Mouse (Mus musculus) midbrain, embryonic 11.5 days (tissue): ENCODE results near the gene Rcan2. TPM values are rescaled to one million over a fixed set of nuclear protein-coding genes. Genes with fewer than 3 reads are reported as not detected.
A peak's percentile ranks its signal among the peaks of the same experiment; 100 is the strongest.
"Not testable (repeated sequence)": the region's sequence is repeated elsewhere in the genome, so short reads cannot be mapped to it uniquely, and the experiment has no call there.

Source experiments
- ATAC-seq: fragments of 200-750 bp; cut with Nextera tagmentation; 2 replicates; pipeline ENCODE4 v1.8.0; 2017; ENCODE audit warnings: moderate TSS enrichment, moderate library complexity; ENCODE audit not compliant: low FRiP score
- DNase-seq: peaks from one replicate; pipeline ENCODE4 v3.0.0; 2015; ENCODE audit warnings: low spot score; ENCODE audit errors: missing footprints
- H3K27ac ChIP-seq: fragments of 300-500 bp; sonication (generic); 2 replicates; pipeline ENCODE4 v1.5.1; 2014; ENCODE audit warnings: low read depth, low read length
- H3K27me3 ChIP-seq: fragments of 300-500 bp; sonication (generic); 2 replicates; pipeline ENCODE4 v1.6.1; 2014; ENCODE audit warnings: mild to moderate bottlenecking, low read length, moderate library complexity, mixed read lengths; ENCODE audit not compliant: control insufficient read depth, insufficient read depth
- H3K36me3 ChIP-seq: fragments of 300-500 bp; sonication (generic); 2 replicates; pipeline ENCODE4 v1.6.1; 2014; ENCODE audit warnings: mild to moderate bottlenecking, low read length, moderate library complexity, mixed read lengths; ENCODE audit not compliant: control insufficient read depth, insufficient read depth
- H3K4me1 ChIP-seq: fragments of 300-500 bp; sonication (generic); 2 replicates; pipeline ENCODE4 v1.6.1; 2014; ENCODE audit warnings: low read length; ENCODE audit not compliant: control insufficient read depth, insufficient read depth
- H3K4me2 ChIP-seq: fragments of 300-500 bp; sonication (generic); 2 replicates; pipeline ENCODE4 v1.6.1; 2014; ENCODE audit warnings: mild to moderate bottlenecking, moderate library complexity
- H3K4me3 ChIP-seq: fragments of 300-500 bp; sonication (generic); 2 replicates; pipeline ENCODE4 v1.5.1; 2014; ENCODE audit warnings: low read depth, low read length
- H3K9ac ChIP-seq: fragments of 300-500 bp; sonication (generic); 2 replicates; pipeline ENCODE4 v1.6.1; 2014; ENCODE audit warnings: low read length
- H3K9me3 ChIP-seq: fragments of 300-500 bp; sonication (generic); 2 replicates; pipeline ENCODE4 v1.6.1; 2016; ENCODE audit warnings: low read length; ENCODE audit not compliant: control insufficient read depth
- WGBS: fragments of 180-500 bp; shearing (Covaris S2); extraction: QIAGEN DNeasy Blood & Tissue Kit; methylation state at CpG from one replicate; pipeline ENCODE4 v1.1.7; 2014; 5-methylcytosine and 5-hydroxymethylcytosine counted together
- polyA plus RNA-seq: library from polyadenylated mRNA; unstranded; fragments of >200 nt; fragmentation: Nextera tagmentation; extraction: Ambion mirVana; gene quantifications from 2 replicates; pipeline ENCODE4 v1.2.1, GENCODE M21; 2014

The Rcan2 gene
- polyA plus RNA-seq, 1 experiment from 2014 or later = 9.0 TPM

DNA sequence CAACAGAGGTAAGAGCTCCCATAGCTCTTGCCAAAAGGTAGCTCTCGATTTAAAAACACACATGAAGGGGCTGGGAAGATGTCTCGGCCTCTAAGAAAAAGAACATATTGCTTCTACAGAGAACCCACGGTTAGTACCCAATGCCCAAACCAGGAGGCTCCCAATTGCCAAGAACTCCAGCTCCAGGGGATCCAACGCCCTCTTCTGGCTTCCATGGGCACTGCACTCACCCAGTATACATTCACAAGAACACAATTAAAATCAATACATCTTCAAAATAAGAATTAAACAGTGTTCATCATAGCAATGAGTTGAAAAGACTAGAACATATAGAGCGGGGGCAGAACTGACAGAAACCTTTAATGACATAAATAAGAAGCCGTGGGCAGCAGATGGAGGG, 17.2 kb downstream of the Rcan2 start:
- no peak overlapping the region for H3K4me2 ChIP-seq
- DNase-seq (no peak), ATAC-seq (no peak)
- H3K4me1 ChIP-seq = no peaks in the 10 kb centered on the region
- H3K9ac ChIP-seq = no peak overlapping the region
- H3K4me3 ChIP-seq = no peak overlapping the region
- no peak overlapping the region for H3K27ac ChIP-seq
- 76% methylated on average over 6 of the region's 6 CpGs for WGBS
- H3K36me3 ChIP-seq = no peaks in the 10 kb centered on the region
- no peaks in the 10 kb centered on the region for H3K9me3 ChIP-seq
- H3K27me3 ChIP-seq = no peaks in the 10 kb centered on the region

DNA sequence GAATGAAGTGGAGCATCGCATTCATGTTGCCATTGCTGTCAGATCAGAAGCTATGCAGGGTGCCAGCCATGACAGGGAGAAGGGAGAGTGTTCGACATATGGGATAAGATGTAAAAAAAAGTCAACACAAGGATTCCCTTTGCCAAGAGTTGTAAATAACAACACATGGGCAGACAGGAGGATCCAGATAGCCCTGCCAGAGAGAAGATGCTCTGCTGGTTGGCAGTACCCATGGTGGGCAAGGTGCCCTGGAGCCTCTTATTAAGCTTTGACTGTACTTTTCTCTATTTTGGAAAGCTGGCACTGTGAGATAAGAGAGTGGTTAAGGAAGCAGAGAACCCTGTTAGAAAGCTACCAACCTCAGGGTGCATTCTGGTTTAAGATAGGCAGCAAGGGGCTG, 19.8 kb downstream of the Rcan2 start:
- ATAC-seq (no peak), DNase-seq (no peak)
- H3K4me3 ChIP-seq = no peak overlapping the region
- WGBS = 88% methylated on average over 2 of the region's 2 CpGs
- no peak overlapping the region for H3K4me2 ChIP-seq
- no peaks in the 10 kb centered on the region for H3K36me3 ChIP-seq
- H3K27me3 ChIP-seq = no peaks in the 10 kb centered on the region
- no peaks in the 10 kb centered on the region for H3K9me3 ChIP-seq
- no peak overlapping the region for H3K9ac ChIP-seq
- H3K27ac ChIP-seq = no peak overlapping the region
- H3K4me1 ChIP-seq = no peaks in the 10 kb centered on the region

DNA sequence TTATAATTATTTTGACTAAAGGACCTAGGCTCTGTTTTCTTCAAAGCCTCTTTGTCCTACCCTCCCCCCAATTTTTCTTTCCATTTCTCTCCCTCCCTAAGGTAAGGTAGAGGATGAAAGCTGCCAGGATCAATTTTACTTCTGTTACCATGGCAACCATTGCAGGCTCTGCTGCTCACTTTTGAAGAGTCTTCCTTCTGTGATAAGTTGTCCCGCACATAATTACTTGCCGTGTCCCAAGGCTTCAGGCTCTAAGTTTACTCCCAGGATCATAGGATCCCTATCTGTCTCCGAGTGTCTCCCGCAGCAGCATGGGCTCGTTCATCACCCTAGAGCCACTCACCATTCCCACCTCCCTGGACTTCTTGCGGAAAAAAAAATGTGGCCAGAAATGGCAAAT, 21.1 kb downstream of the Rcan2 start:
- H3K4me2 ChIP-seq = no peak overlapping the region
- no peaks in the 10 kb centered on the region for H3K4me1 ChIP-seq
- no peak overlapping the region for H3K4me3 ChIP-seq
- DNase-seq (no peak), ATAC-seq (peak; percentile 48; the same call in 1 of the 2 replicates)
- H3K9me3 ChIP-seq = no peaks in the 10 kb centered on the region
- H3K27ac ChIP-seq = no peak overlapping the region
- H3K9ac ChIP-seq = no peak overlapping the region
- no peaks in the 10 kb centered on the region for H3K27me3 ChIP-seq
- WGBS = 75% methylated on average over 6 of the region's 6 CpGs
- H3K36me3 ChIP-seq = no peaks in the 10 kb centered on the region

DNA sequence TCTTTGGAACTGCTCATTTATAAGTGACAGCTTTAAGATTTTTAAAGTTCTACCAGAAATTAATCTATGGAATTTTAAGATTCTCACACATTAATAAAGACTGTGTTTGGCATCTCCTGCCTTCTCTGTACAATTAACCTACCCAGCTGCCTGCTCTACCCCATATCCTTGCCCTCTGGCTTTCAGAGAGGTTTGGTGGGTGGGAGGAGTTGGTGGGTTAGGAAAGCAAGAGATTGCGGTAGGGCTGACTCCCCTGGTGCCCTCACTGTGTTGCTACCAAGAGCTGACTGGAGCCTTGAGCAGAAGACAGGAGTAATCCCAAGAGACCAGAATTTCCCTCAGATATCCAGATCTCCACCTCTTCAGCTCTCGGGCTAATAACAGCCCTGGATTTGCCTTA, 21.5 kb downstream of the Rcan2 start:
- no peaks in the 10 kb centered on the region for H3K27me3 ChIP-seq
- ATAC-seq (no peak), DNase-seq (no peak)
- H3K9me3 ChIP-seq = no peaks in the 10 kb centered on the region
- 71% methylated on average over 2 of the region's 2 CpGs for WGBS
- H3K27ac ChIP-seq = no peak overlapping the region
- no peak overlapping the region for H3K4me3 ChIP-seq
- H3K4me1 ChIP-seq = no peaks in the 10 kb centered on the region
- no peak overlapping the region for H3K9ac ChIP-seq
- H3K36me3 ChIP-seq = no peaks in the 10 kb centered on the region
- no peak overlapping the region for H3K4me2 ChIP-seq

DNA sequence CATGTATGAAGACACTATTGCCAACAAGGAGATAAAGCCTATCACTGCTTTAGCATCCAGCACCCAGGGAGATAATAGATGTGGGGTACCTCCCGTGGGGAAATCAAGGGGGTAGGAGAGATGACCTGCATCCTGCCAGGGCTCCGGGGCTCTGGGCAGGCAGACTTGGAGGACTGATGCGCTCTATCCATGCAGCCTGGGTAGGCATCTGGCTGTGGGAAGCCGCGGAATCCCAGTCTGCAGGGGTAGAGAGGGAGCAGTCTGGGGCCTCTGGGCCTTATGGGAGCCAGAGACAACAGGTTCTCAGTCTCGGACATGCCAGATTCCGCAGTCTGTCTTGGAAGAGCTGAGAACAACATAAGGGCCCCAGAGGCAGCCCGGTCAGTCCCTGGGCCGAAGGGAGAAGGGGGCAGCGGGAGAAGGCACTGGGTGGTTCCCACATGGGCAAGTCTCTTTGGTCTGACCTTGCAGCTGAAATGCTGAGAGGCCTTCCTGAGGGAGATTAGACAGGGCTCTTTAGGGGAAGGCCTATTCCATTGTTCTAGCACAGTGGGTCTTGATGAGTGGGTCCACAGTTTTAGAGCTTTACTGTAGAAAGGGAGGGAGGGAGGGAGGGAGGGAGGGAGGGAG, 23.7 kb downstream of the Rcan2 start:
- no peak overlapping the region for H3K4me2 ChIP-seq
- H3K9ac ChIP-seq = no peak overlapping the region
- ATAC-seq (no peak), DNase-seq (no peak)
- no peak overlapping the region for H3K4me3 ChIP-seq
- WGBS = 78% methylated on average over 10 of the region's 10 CpGs
- no peaks in the 10 kb centered on the region for H3K36me3 ChIP-seq
- H3K4me1 ChIP-seq = no peaks in the 10 kb centered on the region
- no peaks in the 10 kb centered on the region for H3K9me3 ChIP-seq
- no peak overlapping the region for H3K27ac ChIP-seq
- H3K27me3 ChIP-seq = no peaks in the 10 kb centered on the region

DNA sequence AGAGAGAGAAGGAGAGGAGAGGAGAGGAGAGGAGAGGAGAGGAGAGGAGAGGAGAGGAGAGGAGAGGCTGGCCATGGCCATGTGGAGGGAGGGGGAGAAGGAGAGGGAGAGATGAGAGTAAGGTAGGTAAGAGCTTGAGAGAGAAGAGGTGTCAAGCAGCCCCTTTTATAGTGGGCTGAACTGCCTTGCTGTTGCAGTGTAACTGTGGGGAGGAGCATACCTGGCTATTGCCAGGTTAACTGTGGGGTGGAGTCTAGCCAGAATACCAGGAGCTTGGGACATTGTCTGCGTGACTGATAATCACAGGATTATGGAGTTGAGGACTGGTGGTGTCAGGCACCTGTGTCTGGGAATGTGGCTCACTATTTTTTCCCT, 24.2 kb downstream of the Rcan2 start:
- H3K4me1 ChIP-seq, H3K4me2 ChIP-seq, ATAC-seq, H3K9me3 ChIP-seq, H3K36me3 ChIP-seq, H3K4me3 ChIP-seq, DNase-seq, H3K27me3 ChIP-seq, H3K9ac ChIP-seq, H3K27ac ChIP-seq: not testable (repeated sequence)
- 72% methylated on average over 1 of the region's 1 CpGs for WGBS

DNA sequence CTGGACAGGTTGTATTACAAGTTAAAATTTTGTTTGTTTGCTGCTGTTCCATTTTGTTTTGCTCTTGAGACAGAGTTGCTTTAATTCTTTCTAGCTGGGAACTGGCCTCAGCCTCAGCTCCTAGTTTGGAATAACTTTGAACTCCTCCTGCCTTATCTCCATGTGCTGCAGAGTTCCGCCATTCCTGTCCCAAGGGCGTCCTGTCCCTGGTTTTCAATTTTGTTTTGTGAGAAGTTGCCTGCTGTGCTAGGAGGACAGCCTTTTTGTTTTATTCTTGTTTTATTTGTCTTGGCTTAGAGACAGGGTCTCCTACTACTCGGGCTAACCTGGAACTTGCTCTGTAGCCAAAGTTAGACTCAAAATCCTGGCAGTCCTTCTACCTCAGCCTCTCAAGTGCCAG, 26.1 kb downstream of the Rcan2 start:
- Histone ChIP-seq H3K4me1 (no peaks in the 10 kb centered on the region), H3K27ac (no peak overlapping the region), H3K36me3 (no peaks in the 10 kb centered on the region), H3K27me3 (no peaks in the 10 kb centered on the region), H3K4me3 (no peak overlapping the region), H3K9ac (no peak overlapping the region), H3K9me3 (no peaks in the 10 kb centered on the region), H3K4me2 (no peak overlapping the region)
- DNase-seq = no peak
- WGBS = 69% methylated on average over 3 of the region's 3 CpGs
- ATAC-seq = no peak

DNA sequence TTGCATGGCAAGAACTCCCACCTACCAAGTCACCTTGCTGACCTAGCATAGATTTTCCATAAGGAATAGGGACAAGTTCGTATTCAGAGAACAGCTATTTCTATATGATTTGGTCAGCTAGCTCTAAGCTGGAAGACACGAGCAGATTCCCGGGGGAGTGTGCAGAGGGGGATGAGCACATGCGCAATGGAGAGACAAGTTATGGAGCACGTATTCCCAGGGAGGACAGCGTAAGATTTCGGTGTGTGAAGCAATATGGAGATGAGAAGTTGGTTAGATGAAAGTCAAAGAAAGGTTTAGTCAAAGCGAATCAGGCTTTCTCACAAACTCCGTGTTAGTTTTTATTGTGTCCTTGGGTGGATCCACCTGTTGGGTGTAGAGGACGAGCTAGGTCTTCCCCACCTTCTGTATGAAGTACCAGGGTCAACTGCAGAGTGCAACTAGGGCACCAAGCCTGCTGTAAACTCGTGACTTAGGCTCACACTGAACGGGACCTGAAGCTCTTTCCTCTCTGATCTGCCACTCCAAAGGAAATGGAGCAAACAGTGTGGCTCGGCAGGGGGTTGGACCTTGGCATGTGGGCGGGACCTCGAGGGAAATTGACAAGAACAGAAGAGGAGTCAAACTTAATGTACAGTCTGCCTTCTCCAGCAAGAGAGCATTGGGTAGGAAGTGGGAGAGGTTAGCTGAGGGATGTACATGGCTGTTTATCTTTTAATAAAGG, 31.4 kb downstream of the Rcan2 start:
- H3K4me1 ChIP-seq = no peaks in the 10 kb centered on the region
- no peaks in the 10 kb centered on the region for H3K36me3 ChIP-seq
- no peak overlapping the region for H3K4me2 ChIP-seq
- 72% methylated on average over 15 of the region's 15 CpGs for WGBS
- no peaks in the 10 kb centered on the region for H3K9me3 ChIP-seq
- no peak overlapping the region for H3K4me3 ChIP-seq
- no peak overlapping the region for H3K27ac ChIP-seq
- no peaks in the 10 kb centered on the region for H3K27me3 ChIP-seq
- DNase-seq (no peak), ATAC-seq (no peak)
- no peak overlapping the region for H3K9ac ChIP-seq

DNA sequence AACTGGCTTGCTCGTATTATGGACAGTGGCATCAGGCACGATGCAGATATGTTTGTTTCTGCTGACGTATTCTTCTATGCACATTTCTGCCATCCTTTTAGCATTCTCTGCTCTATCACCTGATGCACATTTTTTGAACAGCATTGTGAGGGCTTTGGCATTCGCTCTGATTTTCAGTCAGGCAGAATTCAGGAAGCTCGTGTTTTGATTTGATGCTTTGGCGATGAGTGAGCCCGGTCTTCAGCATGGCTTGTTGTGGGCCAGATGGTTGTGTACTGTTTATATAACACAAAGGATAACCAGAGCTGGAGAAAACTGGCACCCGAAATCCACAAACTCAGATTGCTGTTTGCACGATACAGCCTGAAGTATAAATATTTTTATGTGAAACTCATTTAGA, 39.1 kb downstream of the Rcan2 start:
- Histone ChIP-seq H3K9ac (no peak overlapping the region), H3K4me2 (no peak overlapping the region), H3K4me3 (no peak overlapping the region), H3K27me3 (no peaks in the 10 kb centered on the region), H3K9me3 (no peaks in the 10 kb centered on the region), H3K4me1 (no peaks in the 10 kb centered on the region), H3K36me3 (no peaks in the 10 kb centered on the region), H3K27ac (no peak overlapping the region)
- 89% methylated on average over 9 of the region's 9 CpGs for WGBS
- ATAC-seq = no peak
- DNase-seq = no peak
